Mouse (Mus musculus) midbrain, embryonic 10.5 days (tissue): ENCODE data around the gene Atp2c2. TPM values are rescaled to one million over a fixed set of nuclear protein-coding genes. Genes with fewer than 3 reads are reported as not detected.

Experiments used
- DNase-seq: peaks from one replicate; pipeline ENCODE4 v3.0.0-alpha.2; 2017; ENCODE audit warnings: low spot score
- H3K27ac ChIP-seq: fragments of 300-500 bp; sonication (generic); replicated peaks from 2 replicates; pipeline ENCODE4 v1.5.1; 2016; ENCODE audit warnings: mild to moderate bottlenecking
- H3K27me3 ChIP-seq: fragments of 300-500 bp; sonication (generic); 2 replicates; pipeline ENCODE4 v1.6.1; 2016; ENCODE audit warnings: low read depth, mild to moderate bottlenecking; ENCODE audit not compliant: poor library complexity, severe bottlenecking
- H3K36me3 ChIP-seq: fragments of 300-500 bp; sonication (generic); 2 replicates; pipeline ENCODE4 v1.6.1; 2016; ENCODE audit warnings: mild to moderate bottlenecking, moderate library complexity
- H3K4me1 ChIP-seq: fragments of 300-500 bp; sonication (generic); 2 replicates; pipeline ENCODE4 v1.6.1; 2016
- H3K4me3 ChIP-seq: fragments of 300-500 bp; sonication (generic); 2 replicates; pipeline ENCODE4 v1.5.1; 2016; ENCODE audit warnings: mild to moderate bottlenecking, moderate library complexity
- H3K9me3 ChIP-seq: fragments of 300-500 bp; sonication (generic); replicated peaks from 2 replicates; pipeline ENCODE4 v1.6.1; 2016; ENCODE audit warnings: mild to moderate bottlenecking
- WGBS: fragments of 180-500 bp; shearing (Covaris S2); methylation state at CpG from one replicate; pipeline ENCODE4 v1.1.7; 2016; 5-methylcytosine and 5-hydroxymethylcytosine counted together
- polyA plus RNA-seq: library from polyadenylated mRNA; unstranded; fragments of >200 nt; fragmentation: Nextera tagmentation; extraction: Ambion mirVana; gene quantifications from 2 replicates; pipeline ENCODE4 v1.2.1, GENCODE M21; 2016

Atp2c2 gene
- polyA plus RNA-seq = 1.2 and 1.6 TPM in 2 replicates

GRCm38 (mm10) chr8:119699549-119700134 is at the start of gene Atp2c2:
TSS of gene Atp2c2 (plus strand) at chr8:119700009.
- H3K27ac ChIP-seq = 0 out of 2 replicates have a peak within 1 kb of the TSS, but pooled peaks have one; percentile 23
- peaks cover 32% of the 10 kb centered on the region for H3K4me1 ChIP-seq
- no peak for DNase-seq
- WGBS = 2% methylated on average over 26 of the region's 26 CpGs
- H3K36me3 ChIP-seq = no peaks in the 10 kb centered on the region
- peaks cover 60% of the 10 kb centered on the region for H3K27me3 ChIP-seq
- no peaks in the 10 kb centered on the region for H3K9me3 ChIP-seq
- H3K4me3 ChIP-seq = peak within 1 kb of the TSS; percentile 29

GRCm38 (mm10) chr8:119651324-119651723 is 48.5 kb upstream of the Atp2c2 start:
- Histone ChIP-seq H3K4me3 (no peak overlapping the region), H3K27me3 (no peaks in the 10 kb centered on the region), H3K9me3 (peaks cover 3% of the 10 kb centered on the region; the same call in 1 of the 2 replicates), H3K36me3 (no peaks in the 10 kb centered on the region), H3K4me1 (peaks cover 17% of the 10 kb centered on the region), H3K27ac (no peak overlapping the region)
- 63% methylated on average over 2 of the region's 2 CpGs for WGBS
- DNase-seq = no peak

- peaks cover 38% of the 10 kb centered on the region for H3K4me1 ChIP-seq
- H3K4me3 ChIP-seq = no peak overlapping the region
- 63% methylated on average over 5 of the region's 5 CpGs for WGBS
- H3K9me3 ChIP-seq = no peaks in the 10 kb centered on the region; the same call in 1 of the 2 replicates
- no peaks in the 10 kb centered on the region for H3K36me3 ChIP-seq
- H3K27me3 ChIP-seq = no peaks in the 10 kb centered on the region
- no peak for DNase-seq
- peak overlapping the region; percentile 33; the same call in 1 of the 2 replicates for H3K27ac ChIP-seq
These were observed 42.9 kb upstream of the Atp2c2 start for GRCm38 (mm10) chr8:119656709-119657464.

- Histone ChIP-seq H3K36me3 (no peaks in the 10 kb centered on the region), H3K27ac (peak overlapping the region; percentile 85), H3K27me3 (no peaks in the 10 kb centered on the region), H3K4me3 (peak overlapping the region; percentile 16; the same call in 1 of the 2 replicates), H3K4me1 (peaks cover 60% of the 10 kb centered on the region), H3K9me3 (no peaks in the 10 kb centered on the region; the same call in 1 of the 2 replicates)
- 3% methylated on average over 9 of the region's 9 CpGs for WGBS
- peak; percentile 82 for DNase-seq
These were observed 38.7 kb upstream of the Atp2c2 start for GRCm38 (mm10) chr8:119661081-119661480.

- Histone ChIP-seq H3K4me3 (no peak overlapping the region), H3K9me3 (no peaks in the 10 kb centered on the region; the same call in 1 of the 2 replicates), H3K27me3 (peaks cover 6% of the 10 kb centered on the region), H3K36me3 (no peaks in the 10 kb centered on the region), H3K4me1 (peaks cover 66% of the 10 kb centered on the region), H3K27ac (peak overlapping the region; percentile 55; the same call in 1 of the 2 replicates)
- DNase-seq = no peak
- WGBS = 72% methylated on average over 6 of the region's 6 CpGs
These were observed 37.9 kb upstream of the Atp2c2 start for GRCm38 (mm10) chr8:119661892-119662291.

GRCm38 (mm10) chr8:119663440-119663839 is 36.4 kb upstream of the Atp2c2 start:
- Histone ChIP-seq H3K4me1 (peaks cover 81% of the 10 kb centered on the region), H3K36me3 (no peaks in the 10 kb centered on the region), H3K27ac (peak overlapping the region; percentile 28; the same call in 1 of the 2 replicates), H3K4me3 (no peak overlapping the region), H3K27me3 (peaks cover 13% of the 10 kb centered on the region), H3K9me3 (no peaks in the 10 kb centered on the region)
- 56% methylated on average over 11 of the region's 11 CpGs for WGBS
- DNase-seq = peak; percentile 37

GRCm38 (mm10) chr8:119665270-119665669 is 34.5 kb upstream of the Atp2c2 start:
- Histone ChIP-seq H3K36me3 (no peaks in the 10 kb centered on the region), H3K4me1 (peaks cover 94% of the 10 kb centered on the region), H3K4me3 (no peak overlapping the region), H3K27ac (peak overlapping the region; percentile 80; the same call in 1 of the 2 replicates), H3K27me3 (peaks cover 13% of the 10 kb centered on the region), H3K9me3 (no peaks in the 10 kb centered on the region)
- no peak for DNase-seq
- 75% methylated on average over 6 of the region's 6 CpGs for WGBS

GRCm38 (mm10) chr8:119666219-119666951 is 33.4 kb upstream of the Atp2c2 start, which contains the start of gene Wfdc1:
TSS of gene Wfdc1 (plus strand) at chr8:119666365.
- peak; percentile 39 for DNase-seq
- peak within 1 kb of the TSS; percentile 80 for H3K27ac ChIP-seq
- H3K9me3 ChIP-seq = no peaks in the 10 kb centered on the region
- H3K4me1 ChIP-seq = peaks cover 90% of the 10 kb centered on the region
- H3K4me3 ChIP-seq = peak within 1 kb of the TSS; percentile 41
- peaks cover 13% of the 10 kb centered on the region for H3K27me3 ChIP-seq
- WGBS = 17% methylated on average over 14 of the region's 14 CpGs
- H3K36me3 ChIP-seq = no peaks in the 10 kb centered on the region

GRCm38 (mm10) chr8:119668447-119668846 is 31.4 kb upstream of the Atp2c2 start:
- peaks cover 75% of the 10 kb centered on the region for H3K4me1 ChIP-seq
- WGBS = 63% methylated on average over 9 of the region's 9 CpGs

GRCm38 (mm10) chr8:119669284-119669683 is 30.5 kb upstream of the Atp2c2 start:
- peaks cover 13% of the 10 kb centered on the region for H3K27me3 ChIP-seq
- no peak overlapping the region for H3K4me3 ChIP-seq
- no peaks in the 10 kb centered on the region for H3K9me3 ChIP-seq
- H3K36me3 ChIP-seq = no peaks in the 10 kb centered on the region
- peaks cover 69% of the 10 kb centered on the region for H3K4me1 ChIP-seq
- H3K27ac ChIP-seq = peak overlapping the region; percentile 46
- DNase-seq = peak; percentile 41
- WGBS = 57% methylated on average over 12 of the region's 12 CpGs

More at GRCm38 (mm10) chr8:119668447-119668846, 31.4 kb upstream of the Atp2c2 start:
- peak; percentile 30 for DNase-seq
- Histone ChIP-seq H3K9me3 (no peaks in the 10 kb centered on the region), H3K27ac (peak overlapping the region; percentile 80), H3K4me3 (no peak overlapping the region; the same call in 1 of the 2 replicates), H3K36me3 (no peaks in the 10 kb centered on the region), H3K27me3 (peaks cover 13% of the 10 kb centered on the region)

- Histone ChIP-seq H3K27ac (peak overlapping the region; percentile 63; the same call in 1 of the 2 replicates), H3K27me3 (peaks cover 13% of the 10 kb centered on the region)
- WGBS = 69% methylated on average over 16 of the region's 16 CpGs
These were observed 29.3 kb upstream of the Atp2c2 start for GRCm38 (mm10) chr8:119670419-119671091.

More at GRCm38 (mm10) chr8:119670419-119671091, 29.3 kb upstream of the Atp2c2 start:
- H3K9me3 ChIP-seq = no peaks in the 10 kb centered on the region
- H3K36me3 ChIP-seq = no peaks in the 10 kb centered on the region
- peaks cover 69% of the 10 kb centered on the region for H3K4me1 ChIP-seq
- DNase-seq = no peak
- no peak overlapping the region for H3K4me3 ChIP-seq
